Mouse (Mus musculus) adrenal gland, postnatal 36 days (tissue): Measurements from ENCODE around the gene 2210016L21Rik. TPM values are rescaled to one million over a fixed set of nuclear protein-coding genes. Genes with fewer than 3 reads are reported as not detected.

Source experiments
- DNase-seq, 2 experiments: peaks; one replicate each; pipeline ENCODE4 v3.0.0; 2021; ENCODE audit warnings: mixed read lengths in 1 of 2
- total RNA-seq, 2 experiments: library from RNA; stranded (reverse); gene quantifications; 2 replicates each; pipeline ENCODE4 v1.2.3; 2021

2210016L21Rik gene
- total RNA-seq, 2 experiments from 2014 or later: 41.4 to 45.7 TPM

GRCm38 (mm10) chr5:114942766-114943130 lies 790 bp downstream of the 2210016L21Rik start:
- DNase-seq: no peak

GRCm38 (mm10) chr5:114945072-114945471 lies 3.1 kb downstream of the 2210016L21Rik start:
- no peak for DNase-seq

GRCm38 (mm10) chr5:114948891-114949290 lies 6.9 kb downstream of the 2210016L21Rik start:
- DNase-seq: peak; percentile 72 to 80

GRCm38 (mm10) chr5:114949316-114949715 lies 7.4 kb downstream of the 2210016L21Rik start:
- no peak for DNase-seq

- DNase-seq: no peak
Observed at GRCm38 (mm10) chr5:114949812-114950211, 7.9 kb downstream of the 2210016L21Rik start.

- no peak for DNase-seq
Observed at GRCm38 (mm10) chr5:114950669-114951068, 8.7 kb downstream of the 2210016L21Rik start.

- no peak for DNase-seq
Observed at GRCm38 (mm10) chr5:114951279-114951880, 9.4 kb downstream of the 2210016L21Rik start.

- DNase-seq: no peak
Observed at GRCm38 (mm10) chr5:114953326-114953725, 11.4 kb downstream of the 2210016L21Rik start.

- no peak for DNase-seq
Observed at GRCm38 (mm10) chr5:114958069-114958468, 16.1 kb downstream of the 2210016L21Rik start.

GRCm38 (mm10) chr5:114961590-114962360 lies 19.8 kb downstream of the 2210016L21Rik start:
- DNase-seq: no peak

GRCm38 (mm10) chr5:114964315-114964966 lies 22.5 kb downstream of the 2210016L21Rik start:
- DNase-seq: no peak

GRCm38 (mm10) chr5:114964967-114965898 lies 23.3 kb downstream of the 2210016L21Rik start:
- DNase-seq: no peak

GRCm38 (mm10) chr5:114967523-114968268 lies 25.7 kb downstream of the 2210016L21Rik start:
- no peak for DNase-seq

- DNase-seq: no peak
Observed at GRCm38 (mm10) chr5:114968651-114969050, 26.7 kb downstream of the 2210016L21Rik start.

GRCm38 (mm10) chr5:114969064-114969463 lies 27.1 kb downstream of the 2210016L21Rik start:
- no peak for DNase-seq

GRCm38 (mm10) chr5:114969609-114970215 lies 27.8 kb downstream of the 2210016L21Rik start:
- DNase-seq: no peak

- no peak for DNase-seq
Observed at GRCm38 (mm10) chr5:114970824-114971227, 28.9 kb downstream of the 2210016L21Rik start, which contains the start of gene Hnf1a. TSS of gene Hnf1a (minus strand) at chr5:114971094.

GRCm38 (mm10) chr5:114972201-114972600 lies 30.2 kb downstream of the 2210016L21Rik start:
- no peak for DNase-seq

- DNase-seq: no peak
Observed at GRCm38 (mm10) chr5:114973131-114973530, 31.2 kb downstream of the 2210016L21Rik start.

GRCm38 (mm10) chr5:114976935-114977334 lies 35.0 kb downstream of the 2210016L21Rik start:
- DNase-seq: no peak

GRCm38 (mm10) chr5:114978473-114978872 lies 36.5 kb downstream of the 2210016L21Rik start:
- DNase-seq: no peak
